Comparison of ENCODE assay signal across 8 mouse cellular contexts in the genomic region with DNA sequence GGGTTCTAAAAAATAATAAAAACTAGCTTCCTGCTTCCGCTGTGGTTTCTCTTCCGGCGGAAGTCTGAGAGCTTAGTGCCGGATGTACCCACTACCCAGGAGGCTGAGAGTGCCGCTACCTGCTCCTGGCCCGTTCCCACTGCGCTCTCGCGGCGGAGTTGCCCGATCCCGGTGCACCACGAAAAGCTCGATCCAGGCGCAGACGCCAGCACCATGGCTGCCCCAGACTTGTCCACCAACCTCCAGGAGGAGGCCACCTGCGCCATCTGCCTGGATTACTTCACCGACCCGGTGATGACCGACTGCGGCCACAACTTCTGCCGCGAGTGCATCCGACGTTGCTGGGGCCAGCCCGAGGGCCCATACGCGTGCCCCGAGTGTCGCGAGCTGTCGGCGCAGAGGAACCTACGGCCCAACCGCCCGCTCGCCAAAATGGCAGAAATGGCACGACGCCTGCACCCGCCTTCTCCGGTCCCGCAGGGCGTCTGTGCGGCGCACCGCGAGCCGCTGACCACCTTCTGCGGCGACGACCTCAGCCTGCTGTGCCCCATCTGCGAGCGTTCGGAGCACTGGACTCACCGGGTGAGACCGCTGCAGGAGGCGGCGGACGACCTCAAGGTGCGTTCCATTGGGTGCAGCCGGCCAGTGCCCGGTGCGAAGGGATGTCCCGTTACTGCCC. TPM values are rescaled to one million over a fixed set of nuclear protein-coding genes. Genes with fewer than 3 reads are reported as not detected.
A peak's percentile ranks its signal among the peaks of the same experiment; 100 is the strongest.
DNase-seq lines count a peak whose midpoint lies in the region; ATAC-seq lines count a peak whose summit lies in the region.

A gene (plus strand): TSS at position 67 of the 679 bp plus-strand sequence.

- H3K27me3 ChIP-seq in hindbrain, embryonic 15.5 days = no peaks in the 10 kb centered on the region

- DNase-seq in R1 (ENCODE audit: low read depth, low spot score) = peak; percentile 89
- DNase-seq in cerebellum, adult 18-20 months = peak; percentile 69 to 72
- DNase-seq in frontal cortex, postnatal 36 days (ENCODE audit: low spot score in 2 of 2) = peak; percentile 65 to 72
- DNase-seq in left cerebral cortex, adult 8-10 months (ENCODE audit: low spot score in 2 of 2) = no peak
- peak; percentile 55 for DNase-seq in right cerebral cortex, postnatal 14 days
- DNase-seq in yolk sac, embryonic 10.5 days (ENCODE audit: low spot score) = peak; percentile 78

- peaks cover 52% of the 10 kb centered on the region for H3K4me1 ChIP-seq in hindbrain, embryonic 15.5 days (replicated peaks)

- ATAC-seq in hindbrain, embryonic 15.5 days (ENCODE audit: low FRiP score, low read depth) = peak; percentile 78
- peak; percentile 42 for ATAC-seq in megakaryocyte, adult 5-6 weeks (ENCODE audit: poor library complexity, severe bottlenecking)

- H3K4me2 ChIP-seq in hindbrain, embryonic 15.5 days = peak within 1 kb of the TSS; percentile 95

- H3K4me3 ChIP-seq in hindbrain, embryonic 15.5 days = peak within 1 kb of the TSS; percentile 97

- H3K9me3 ChIP-seq in hindbrain, embryonic 15.5 days = no peaks in the 10 kb centered on the region

- WGBS in hindbrain, embryonic 15.5 days = under 1% methylated on average over 64 of the region's 64 CpGs

- H3K27ac ChIP-seq in hindbrain, embryonic 15.5 days (replicated peaks) = peak within 1 kb of the TSS; percentile 73

- peak within 1 kb of the TSS; percentile 95 for H3K9ac ChIP-seq in hindbrain, embryonic 15.5 days

- 0 out of 2 replicates have a peak, but pooled peaks cover 8% of the 10 kb centered on the region for H3K36me3 ChIP-seq in hindbrain, embryonic 15.5 days

RNA-seq across cellular contexts. Expression of the gene that starts here (rescaled TPM):
- 19.3 and 20.7 TPM in 2 replicates for polyA plus RNA-seq in hindbrain, embryonic 15.5 days (2015; fragmentation: Nextera tagmentation; extraction: Ambion mirVana)
- total RNA-seq in left cerebral cortex, adult 8-10 months (2022) = 10 to 100 TPM; 22.6 to 27.6 (median 26.7) TPM
- 22.2 and 26.7 TPM in 2 replicates for total RNA-seq in megakaryocyte, adult 5-6 weeks (2015)
- total RNA-seq in megakaryocyte, adult 5-6 weeks (2017) = 30.0 and 33.2 TPM in 2 replicates

Comparison
In these comparisons a context has a peak if more than half of its experiments do, and no peak if none do; other contexts are left out.
1. DNase-seq: peak in R1 (single experiment), cerebellum, adult 18-20 months (2 of 2), frontal cortex, postnatal 36 days (2 of 2), right cerebral cortex, postnatal 14 days (single experiment) and yolk sac, embryonic 10.5 days (single experiment); none in left cerebral cortex, adult 8-10 months (0 of 2).